Mouse (Mus musculus) thymus, postnatal 4 days (tissue): ENCODE results near the gene Nr1d1.
A peak's percentile ranks its signal among the peaks of the same experiment; 100 is the strongest.

Experiments used
- DNase-seq: peaks from one replicate; pipeline ENCODE4 v3.0.0; 2021

Nr1d1 gene

GRCm38 (mm10) chr11:98735111-98735510 lies 40.0 kb downstream of the Nr1d1 start:
- DNase-seq = no peak

GRCm38 (mm10) chr11:98734020-98734419 lies 41.1 kb downstream of the Nr1d1 start:
- peak; percentile 49 for DNase-seq

DNA sequence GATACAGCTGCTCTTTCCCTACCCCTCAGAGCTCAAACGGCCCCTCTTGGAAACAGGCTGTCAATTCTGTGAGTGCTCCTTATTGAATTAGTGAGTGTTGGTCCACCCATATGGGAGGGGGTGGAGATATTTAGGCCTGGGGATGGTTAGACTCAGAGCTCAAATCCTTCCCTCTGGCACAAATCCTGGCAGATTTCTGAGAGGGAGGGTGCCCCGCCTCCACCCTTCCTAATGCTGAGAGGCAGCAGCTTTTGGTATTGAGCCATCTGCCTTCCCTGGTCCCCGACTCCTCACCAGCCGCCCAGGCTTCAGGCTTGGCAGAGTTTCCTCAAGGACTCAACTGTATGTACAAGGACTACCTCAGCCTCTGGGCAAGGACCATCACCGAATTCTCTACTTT lies 44.0 kb downstream of the Nr1d1 start:
- no peak for DNase-seq

GRCm38 (mm10) chr11:98730727-98731126 lies 44.4 kb downstream of the Nr1d1 start:
- DNase-seq = no peak

GRCm38 (mm10) chr11:98729119-98729588 lies 46.0 kb downstream of the Nr1d1 start, which contains the start of gene Med24:
Gene Med24 (minus strand): TSS chr11:98729435.
- peak; percentile 77 for DNase-seq

GRCm38 (mm10) chr11:98725926-98726506 lies 49.1 kb downstream of the Nr1d1 start:
- DNase-seq = no peak

DNA sequence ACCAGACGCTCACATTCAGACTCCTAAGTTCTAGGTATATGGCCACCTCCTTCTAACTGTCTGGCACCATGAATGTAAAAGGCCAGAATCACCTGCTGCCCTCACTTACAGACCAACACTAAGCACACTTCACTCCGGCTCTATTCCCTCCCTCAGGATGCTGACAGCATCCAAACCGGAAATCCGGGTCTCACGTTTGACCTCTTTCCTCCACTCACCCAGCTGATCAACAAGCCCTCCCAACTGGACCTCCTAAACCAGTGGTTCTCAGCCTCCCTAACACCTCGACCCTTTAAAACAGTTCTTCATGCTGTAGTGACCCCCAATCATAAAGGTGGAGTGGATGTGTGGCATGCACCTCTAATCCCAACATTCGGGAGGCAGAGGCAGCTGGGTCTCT lies 52.0 kb downstream of the Nr1d1 start:
- no peak for DNase-seq

- no peak for DNase-seq
Measured at GRCm38 (mm10) chr11:98721458-98722226, 53.5 kb downstream of the Nr1d1 start.

- DNase-seq = no peak
Measured at GRCm38 (mm10) chr11:98720756-98721155, 54.4 kb downstream of the Nr1d1 start.
